Mouse (Mus musculus): ENCODE measurements around the gene Clybl.

The Clybl gene

GRCm38 (mm10) chr14:122313328-122313727 lies 131.8 kb downstream of the Clybl start:
- DNase-seq (ENCODE audit: low read depth): no peak

- DNase-seq (ENCODE audit: low read depth): no peak
Measured at GRCm38 (mm10) chr14:122315743-122316142, 134.2 kb downstream of the Clybl start.

- no peak for DNase-seq (ENCODE audit: low read depth)
Measured at GRCm38 (mm10) chr14:122322136-122322535, 140.6 kb downstream of the Clybl start.

GRCm38 (mm10) chr14:122323838-122324458 lies 142.4 kb downstream of the Clybl start:
- no peak for DNase-seq (ENCODE audit: low read depth)

GRCm38 (mm10) chr14:122330136-122330535 lies 148.6 kb downstream of the Clybl start:
- DNase-seq (ENCODE audit: low read depth): no peak

- DNase-seq (ENCODE audit: low read depth): no peak
Measured at GRCm38 (mm10) chr14:122330716-122331115, 149.2 kb downstream of the Clybl start.

- no peak for DNase-seq (ENCODE audit: low read depth)
Measured at GRCm38 (mm10) chr14:122331635-122332460, 150.3 kb downstream of the Clybl start.

GRCm38 (mm10) chr14:122336957-122337356 lies 155.5 kb downstream of the Clybl start:
- no peak for DNase-seq (ENCODE audit: low read depth)

- no peak for DNase-seq (ENCODE audit: low read depth)
Measured at GRCm38 (mm10) chr14:122338784-122339183, 157.3 kb downstream of the Clybl start.

GRCm38 (mm10) chr14:122340141-122340540 lies 158.6 kb downstream of the Clybl start:
- DNase-seq (ENCODE audit: low read depth): no peak

GRCm38 (mm10) chr14:122341591-122342360 lies 160.3 kb downstream of the Clybl start:
- DNase-seq (ENCODE audit: low read depth): no peak

GRCm38 (mm10) chr14:122344272-122345224 lies 163.0 kb downstream of the Clybl start:
- no peak for DNase-seq (ENCODE audit: low read depth)

GRCm38 (mm10) chr14:122348069-122348468 lies 166.6 kb downstream of the Clybl start:
- no peak for DNase-seq (ENCODE audit: low read depth)

- no peak for DNase-seq (ENCODE audit: low read depth)
Measured at GRCm38 (mm10) chr14:122349326-122349725, 167.8 kb downstream of the Clybl start.

- DNase-seq (ENCODE audit: low read depth): no peak
Measured at GRCm38 (mm10) chr14:122349761-122350160, 168.3 kb downstream of the Clybl start.

GRCm38 (mm10) chr14:122350766-122351165 lies 169.3 kb downstream of the Clybl start:
- no peak for DNase-seq (ENCODE audit: low read depth)

GRCm38 (mm10) chr14:122357316-122357715 lies 175.8 kb downstream of the Clybl start:
- DNase-seq (ENCODE audit: low read depth): no peak

- no peak for DNase-seq (ENCODE audit: low read depth)
Measured at GRCm38 (mm10) chr14:122358592-122358991, 177.1 kb downstream of the Clybl start.

- no peak for DNase-seq (ENCODE audit: low read depth)
Measured at GRCm38 (mm10) chr14:122359136-122359905, 177.8 kb downstream of the Clybl start.

GRCm38 (mm10) chr14:122361807-122362206 lies 180.3 kb downstream of the Clybl start:
- no peak for DNase-seq (ENCODE audit: low read depth)

- no peak for DNase-seq (ENCODE audit: low read depth)
Measured at GRCm38 (mm10) chr14:122363156-122363555, 181.7 kb downstream of the Clybl start.
